Comparison of ENCODE assay signal across 8 mouse cellular contexts in genomic region chr7:28014445-28014810, GRCm38 (mm10). TPM values are rescaled to one million over a fixed set of nuclear protein-coding genes. Genes with fewer than 3 reads are reported as not detected.
A peak's percentile ranks its signal among the peaks of the same experiment; 100 is the strongest.
DNase-seq lines count a peak whose midpoint lies in the region; ATAC-seq lines count a peak whose summit lies in the region.

No protein-coding gene starts in this region.

- WGBS in forebrain, embryonic 14.5 days: 20% methylated on average over 7 of the region's 7 CpGs
- 20% methylated on average over 7 of the region's 7 CpGs for WGBS in liver, embryonic 15.5 days (ENCODE audit: insufficient replicate concordance)

- peak overlapping the region; percentile 65 for H3K4me3 ChIP-seq in forebrain, embryonic 14.5 days (ENCODE audit: low read depth, low read length)
- H3K4me3 ChIP-seq in liver, embryonic 15.5 days (replicated peaks): peak overlapping the region; percentile 71

- peaks cover 4% of the 10 kb centered on the region; the same call in 1 of the 2 replicates for H3K4me1 ChIP-seq in forebrain, embryonic 14.5 days (ENCODE audit: control insufficient read depth, insufficient read depth, low read length)
- H3K4me1 ChIP-seq in liver, embryonic 15.5 days (replicated peaks): peaks cover 16% of the 10 kb centered on the region

- peak; percentile 12 for DNase-seq in heart, adult 11 months
- no peak for DNase-seq in heart, postnatal 10 days
- no peak for DNase-seq in forebrain, embryonic 14.5 days (ENCODE audit: low spot score)
- DNase-seq in cerebellum, postnatal 14 days: no peak
- DNase-seq in spleen, adult 18-20 months: no peak

- H3K36me3 ChIP-seq in forebrain, embryonic 14.5 days (ENCODE audit: control insufficient read depth, insufficient read depth, low read length): 0 out of 2 replicates have a peak, but pooled peaks cover 8% of the 10 kb centered on the region
- H3K36me3 ChIP-seq in liver, embryonic 15.5 days (replicated peaks): 0 out of 2 replicates have a peak, but pooled peaks cover 4% of the 10 kb centered on the region

- no peaks in the 10 kb centered on the region for H3K9me3 ChIP-seq in forebrain, embryonic 14.5 days (replicated peaks; ENCODE audit: control insufficient read depth, low read length)
- no peaks in the 10 kb centered on the region for H3K9me3 ChIP-seq in liver, embryonic 15.5 days (replicated peaks)

- intact Hi-C loops in heart, postnatal 10 days (cut with DNase I): no loop called here

- H3K9ac ChIP-seq in forebrain, embryonic 14.5 days (ENCODE audit: low read length): peak overlapping the region; percentile 88
- H3K9ac ChIP-seq in liver, embryonic 15.5 days: peak overlapping the region; percentile 59

- no peaks in the 10 kb centered on the region for H3K27me3 ChIP-seq in forebrain, embryonic 14.5 days (replicated peaks; ENCODE audit: control insufficient read depth, insufficient read depth, low read length)
- H3K27me3 ChIP-seq in liver, embryonic 15.5 days: no peaks in the 10 kb centered on the region

- ATAC-seq in CD4-positive, CD25-positive, alpha-beta regulatory T cell, adult 4 months: peak; percentile 15
- peak; percentile 44 for ATAC-seq in forebrain, embryonic 14.5 days
- ATAC-seq in liver, embryonic 15.5 days (ENCODE audit: insufficient read depth): no peak
- ATAC-seq in cerebellum, adult (ENCODE audit: insufficient number of reproducible peaks, low FRiP score, low TSS enrichment): no peak

- peak overlapping the region; percentile 91 for H3K4me2 ChIP-seq in forebrain, embryonic 14.5 days (ENCODE audit: low read length)
- peak overlapping the region; percentile 79 for H3K4me2 ChIP-seq in liver, embryonic 15.5 days

- 0 out of 2 replicates have a peak overlapping the region, but pooled peaks have one; percentile 14 for H3K27ac ChIP-seq in forebrain, embryonic 14.5 days (ENCODE audit: low read depth, low read length)
- no peak overlapping the region for H3K27ac ChIP-seq in liver, embryonic 15.5 days (replicated peaks)

RNA-seq across cellular contexts. Expression of gene Zfp850, which starts 0.5 kb away (rescaled TPM):
- 1 to 10 TPM in 1 of 2 experiments, under 1 TPM in 1; 0.96 to 1.6 TPM for total RNA-seq in heart, postnatal 10 days (2021)
- 1 to 10 TPM; 4.2 to 5.2 TPM for polyA plus RNA-seq in CD4-positive, CD25-positive, alpha-beta regulatory T cell, adult 4 months (2017; shearing (Covaris generic))
- 7.7 and 9.5 TPM in 2 replicates for polyA plus RNA-seq in forebrain, embryonic 14.5 days (2014; fragmentation: Nextera tagmentation; extraction: Ambion mirVana)
- polyA plus RNA-seq in liver, embryonic 15.5 days (2015; fragmentation: Nextera tagmentation; extraction: Ambion mirVana): 1.4 and 1.6 TPM in 2 replicates

RNA-seq across cellular contexts. Expression of gene Zfp780b, which starts 35.5 kb away (rescaled TPM):
- 10 to 100 TPM in 1 of 2 experiments, 1 to 10 TPM in 1; 7.5 to 10.8 TPM for total RNA-seq in heart, postnatal 10 days (2021)
- polyA plus RNA-seq in CD4-positive, CD25-positive, alpha-beta regulatory T cell, adult 4 months (2017; shearing (Covaris generic)): 10 to 100 TPM; 36.1 to 37.0 TPM
- polyA plus RNA-seq in forebrain, embryonic 14.5 days (2014; fragmentation: Nextera tagmentation; extraction: Ambion mirVana): 17.8 and 17.9 TPM in 2 replicates
- polyA plus RNA-seq in liver, embryonic 15.5 days (2015; fragmentation: Nextera tagmentation; extraction: Ambion mirVana): 4.4 and 5.3 TPM in 2 replicates

RNA-seq across cellular contexts. Expression of gene Psmc4, which starts 35.5 kb away (rescaled TPM):
- 100 to 1,000 TPM; 120 to 121 TPM for total RNA-seq in heart, postnatal 10 days (2021)
- 100 to 1,000 TPM; 203 to 249 TPM for polyA plus RNA-seq in CD4-positive, CD25-positive, alpha-beta regulatory T cell, adult 4 months (2017; shearing (Covaris generic))
- polyA plus RNA-seq in forebrain, embryonic 14.5 days (2014; fragmentation: Nextera tagmentation; extraction: Ambion mirVana): 380 and 381 TPM in 2 replicates
- 127 and 132 TPM in 2 replicates for polyA plus RNA-seq in liver, embryonic 15.5 days (2015; fragmentation: Nextera tagmentation; extraction: Ambion mirVana)

RNA-seq across cellular contexts. Expression of gene Fcgbp, which starts 56.6 kb away (rescaled TPM):
- total RNA-seq in heart, postnatal 10 days (2021): under 1 TPM in 1 of 2 experiments, not detected in 1; 0.07 TPM
- polyA plus RNA-seq in CD4-positive, CD25-positive, alpha-beta regulatory T cell, adult 4 months (2017; shearing (Covaris generic)): not detected
- 0.20 and 0.28 TPM in 2 replicates for polyA plus RNA-seq in forebrain, embryonic 14.5 days (2014; fragmentation: Nextera tagmentation; extraction: Ambion mirVana)
- 0.10 and 0.17 TPM in 2 replicates for polyA plus RNA-seq in liver, embryonic 15.5 days (2015; fragmentation: Nextera tagmentation; extraction: Ambion mirVana)

Comparison
In these comparisons a context has a peak if more than half of its experiments do, and no peak if none do; other contexts are left out.
1. ATAC-seq: peak in CD4-positive, CD25-positive, alpha-beta regulatory T cell, adult 4 months (single experiment) and forebrain, embryonic 14.5 days (single experiment); none in liver, embryonic 15.5 days (single experiment) and cerebellum, adult (single experiment).